Mouse (Mus musculus) gastrocnemius, postnatal 4 days (tissue): ENCODE data around the gene Il19. TPM values are rescaled to one million over a fixed set of nuclear protein-coding genes. Genes with fewer than 3 reads are reported as not detected.

Source experiments
- total RNA-seq, 2 experiments: library from RNA; stranded (reverse); gene quantifications; 2 replicates each; pipeline ENCODE4 v1.2.3; 2021

The Il19 gene
- total RNA-seq, 2 experiments from 2014 or later: not detected

Other genes with a start within 250 kb of the Il19 start
- not detected for gene Gm29427, start 224.3 kb downstream of the Il19 start, total RNA-seq
- gene Yod1, start 222.8 kb downstream of the Il19 start, total RNA-seq: 1 to 10 TPM; 4.0 to 5.2 TPM
- gene Pfkfb2, start 210.9 kb downstream of the Il19 start, total RNA-seq: 10 to 100 TPM; 10.5 to 13.4 TPM
- 1 to 10 TPM; 1.0 to 1.2 TPM for gene AA986860, start 208.1 kb downstream of the Il19 start, total RNA-seq
- gene Fcamr, start 139.2 kb downstream of the Il19 start, total RNA-seq: not detected
- under 1 TPM in 1 of 2 experiments, not detected in 1; 0.08 TPM for gene Pigr, start 113.4 kb downstream of the Il19 start, total RNA-seq
- gene Fcmr, start 74.4 kb downstream of the Il19 start, total RNA-seq: under 1 TPM in 1 of 2 experiments, not detected in 1; 0.39 TPM
- not detected for gene Il24, start 52.7 kb downstream of the Il19 start, total RNA-seq
- gene Il20, start 28.7 kb downstream of the Il19 start, total RNA-seq: not detected
- gene Il10, start 79.7 kb upstream of the Il19 start, total RNA-seq: not detected
- gene Mapkapk2, start 157.7 kb upstream of the Il19 start, total RNA-seq: 100 to 1,000 TPM; 159 to 163 TPM
- gene Dyrk3, start 198.2 kb upstream of the Il19 start, total RNA-seq: under 1 TPM; 0.17 to 0.29 TPM
- 10 to 100 TPM; 25.3 to 27.2 TPM for gene Eif2d, start 213.1 kb upstream of the Il19 start, total RNA-seq